In the genomic region with DNA sequence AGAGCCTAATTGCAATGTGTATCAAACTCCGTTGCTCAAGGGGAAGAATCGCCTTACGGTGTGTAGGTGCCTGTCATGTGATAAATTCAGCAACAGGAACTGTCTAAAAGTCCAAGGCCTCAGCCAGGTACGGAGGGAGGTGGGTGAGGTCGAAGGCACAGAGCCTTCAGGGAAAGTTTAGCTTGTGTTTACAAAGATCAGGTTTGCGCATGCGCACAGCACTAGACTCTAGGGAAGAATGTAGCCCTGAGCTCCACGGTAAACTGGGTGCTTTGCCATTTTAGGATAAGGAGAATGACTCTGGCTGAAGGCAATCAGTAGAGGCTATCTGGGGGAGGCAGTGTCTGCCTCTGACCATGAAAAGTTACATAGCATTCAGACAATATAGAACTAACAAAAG, we compare ENCODE assay signal across 19 mouse cellular contexts. TPM values are rescaled to one million over a fixed set of nuclear protein-coding genes. Genes with fewer than 3 reads are reported as not detected.
DNase-seq lines count a peak whose midpoint lies in the region; ATAC-seq and TF ChIP-seq lines count a peak whose summit lies in the region.
"Had no signal": no experiment of that assay in that cellular context is flagged by ENCODE, and none has a peak within 500 bp of the region (broad histone marks: within the 10 kb centered on the region; RNA-seq: fewer than 3 reads in every experiment).

No protein-coding gene starts in this region.

- no peak overlapping the region for H3K4me2 ChIP-seq in liver, embryonic 15.5 days
- H3K4me2 ChIP-seq in liver, embryonic 11.5 days, result no peak overlapping the region
- no peak overlapping the region for H3K4me2 ChIP-seq in intestine, embryonic 16.5 days (ENCODE audit: low read depth, low read length)
- H3K4me2 ChIP-seq in stomach, embryonic 15.5 days, result no peak overlapping the region
- H3K4me2 ChIP-seq in hindbrain, embryonic 14.5 days (replicated peaks), result no peak overlapping the region
- H3K4me2 ChIP-seq: embryonic facial prominence, embryonic 13.5 days; hindbrain, embryonic 12.5 days; midbrain, embryonic 13.5 days had no signal

- H3K27ac ChIP-seq in liver, embryonic 15.5 days (replicated peaks), result no peak overlapping the region
- no peak overlapping the region for H3K27ac ChIP-seq in liver, embryonic 11.5 days (ENCODE audit: low read depth, low read length)
- peak overlapping the region; percentile 70; the same call in 1 of the 2 replicates for H3K27ac ChIP-seq in ES-Bruce4 (ENCODE audit: insufficient read depth, low read length)
- H3K27ac ChIP-seq in intestine, embryonic 16.5 days (ENCODE audit: low read length), result no peak overlapping the region
- H3K27ac ChIP-seq in stomach, embryonic 15.5 days, result no peak overlapping the region
- H3K27ac ChIP-seq in hindbrain, embryonic 14.5 days, result no peak overlapping the region
- no peak overlapping the region for H3K27ac ChIP-seq in heart, embryonic 10.5 days
- H3K27ac ChIP-seq: embryonic facial prominence, embryonic 13.5 days; heart, adult 2 months; hindbrain, embryonic 12.5 days; kidney, postnatal 0 days; left cerebral cortex, adult 2 months; midbrain, embryonic 13.5 days had no signal

- no peak for DNase-seq in liver, embryonic 11.5 days (ENCODE audit: low spot score)
- DNase-seq in hindbrain, embryonic 14.5 days (ENCODE audit: low spot score), result no peak
- DNase-seq in heart, embryonic 10.5 days (ENCODE audit: low spot score), result no peak
- DNase-seq: adrenal gland, postnatal 36 days; cerebellum, adult 2 months; heart, adult 2 months; kidney, adult 11 months; thymus, postnatal 36 days had no signal

- H3K4me3 ChIP-seq in liver, embryonic 15.5 days (replicated peaks), result no peak overlapping the region
- no peak overlapping the region for H3K4me3 ChIP-seq in liver, embryonic 11.5 days (ENCODE audit: low read depth, low read length)
- no peak overlapping the region for H3K4me3 ChIP-seq in ES-Bruce4 (ENCODE audit: low read depth, low read length)
- no peak overlapping the region for H3K4me3 ChIP-seq in intestine, embryonic 16.5 days (ENCODE audit: low read length)
- H3K4me3 ChIP-seq in stomach, embryonic 15.5 days (replicated peaks), result no peak overlapping the region
- no peak overlapping the region for H3K4me3 ChIP-seq in hindbrain, embryonic 14.5 days (replicated peaks; ENCODE audit: low read length)
- H3K4me3 ChIP-seq in heart, embryonic 10.5 days, result no peak overlapping the region
- H3K4me3 ChIP-seq: embryonic facial prominence, embryonic 13.5 days; heart, adult 2 months; hindbrain, embryonic 12.5 days; left cerebral cortex, adult 2 months; midbrain, embryonic 13.5 days had no signal

- no peak for TF ChIP-seq CTCF in ES-Bruce4 (IDR thresholded peaks at IDR 0.05; ENCODE audit: low read depth, low read length)

- peak; percentile 69; the same call in 1 of the 2 replicates for TF ChIP-seq EP300 in ES-Bruce4 (IDR thresholded peaks at IDR 0.05; ENCODE audit: insufficient read depth, low read depth, low read length)

- WGBS in liver, embryonic 15.5 days (ENCODE audit: insufficient replicate concordance), result 67% methylated on average over 8 of the region's 8 CpGs
- WGBS in liver, embryonic 11.5 days, result 73% methylated on average over 8 of the region's 8 CpGs
- WGBS in intestine, embryonic 16.5 days, result 55% methylated on average over 8 of the region's 8 CpGs
- 60% methylated on average over 8 of the region's 8 CpGs for WGBS in stomach, embryonic 15.5 days
- 94% methylated on average over 8 of the region's 8 CpGs for WGBS in hindbrain, embryonic 14.5 days
- 82% methylated on average over 8 of the region's 8 CpGs for WGBS in heart, embryonic 10.5 days

- no peaks in the 10 kb centered on the region for H3K36me3 ChIP-seq in liver, embryonic 15.5 days (replicated peaks)
- H3K36me3 ChIP-seq in liver, embryonic 11.5 days (ENCODE audit: control insufficient read depth, insufficient read depth, low read length), result no peaks in the 10 kb centered on the region
- no peaks in the 10 kb centered on the region for H3K36me3 ChIP-seq in ES-Bruce4 (ENCODE audit: control insufficient read depth, insufficient read depth, low read length, poor library complexity, severe bottlenecking)
- no peaks in the 10 kb centered on the region for H3K36me3 ChIP-seq in intestine, embryonic 16.5 days (ENCODE audit: control insufficient read depth, insufficient read depth, low read length)
- H3K36me3 ChIP-seq in stomach, embryonic 15.5 days, result no peaks in the 10 kb centered on the region
- no peaks in the 10 kb centered on the region for H3K36me3 ChIP-seq in hindbrain, embryonic 14.5 days (replicated peaks; ENCODE audit: control insufficient read depth, insufficient read depth)
- H3K36me3 ChIP-seq in heart, embryonic 10.5 days, result no peaks in the 10 kb centered on the region
- H3K36me3 ChIP-seq: embryonic facial prominence, embryonic 13.5 days; hindbrain, embryonic 12.5 days; midbrain, embryonic 13.5 days had no signal

- no peak for TF ChIP-seq POLR2A in ES-Bruce4 (IDR thresholded peaks at IDR 0.05; ENCODE audit: insufficient read depth, low read length)

- H3K4me1 ChIP-seq in liver, embryonic 15.5 days (replicated peaks), result peaks cover 5% of the 10 kb centered on the region; the same call in 1 of the 2 replicates
- 0 out of 2 replicates have a peak, but pooled peaks cover 3% of the 10 kb centered on the region for H3K4me1 ChIP-seq in liver, embryonic 11.5 days (replicated peaks; ENCODE audit: control insufficient read depth, insufficient read depth, low read length)
- peaks cover 2% of the 10 kb centered on the region for H3K4me1 ChIP-seq in ES-Bruce4 (ENCODE audit: control insufficient read depth, insufficient read depth, low read length)
- peaks cover 6% of the 10 kb centered on the region; the same call in 1 of the 2 replicates for H3K4me1 ChIP-seq in intestine, embryonic 16.5 days (ENCODE audit: control insufficient read depth, insufficient read depth, low read length)
- no peaks in the 10 kb centered on the region for H3K4me1 ChIP-seq in stomach, embryonic 15.5 days
- H3K4me1 ChIP-seq in hindbrain, embryonic 14.5 days (replicated peaks; ENCODE audit: control insufficient read depth, insufficient read depth, low read length), result no peaks in the 10 kb centered on the region
- H3K4me1 ChIP-seq in heart, embryonic 10.5 days, result peaks cover 14% of the 10 kb centered on the region; the same call in 1 of the 2 replicates
- H3K4me1 ChIP-seq: hindbrain, embryonic 12.5 days had no signal

- ATAC-seq in liver, embryonic 15.5 days (ENCODE audit: insufficient read depth), result peak; percentile 25; the same call in 1 of the 2 replicates
- no peak for ATAC-seq in liver, embryonic 11.5 days (replicated peaks; ENCODE audit: low FRiP score)
- ATAC-seq in intestine, embryonic 16.5 days, result peak; percentile 90
- ATAC-seq in stomach, embryonic 15.5 days (ENCODE audit: insufficient read depth, low FRiP score, low read depth), result peak; percentile 53; the same call in 1 of the 2 replicates
- ATAC-seq in hindbrain, embryonic 14.5 days (ENCODE audit: low FRiP score), result no peak
- ATAC-seq in activated CD4-positive, CD25-positive, alpha-beta regulatory T cell, adult 4 months, result no peak
- ATAC-seq: forebrain, embryonic 16.5 days; midbrain, embryonic 13.5 days had no signal

- no peak overlapping the region for H3K9ac ChIP-seq in liver, embryonic 15.5 days
- no peak overlapping the region for H3K9ac ChIP-seq in liver, embryonic 11.5 days (ENCODE audit: low read depth, low read length)
- no peak overlapping the region for H3K9ac ChIP-seq in ES-Bruce4 (ENCODE audit: low read depth, poor library complexity, severe bottlenecking)
- H3K9ac ChIP-seq in intestine, embryonic 16.5 days (ENCODE audit: low read depth, low read length), result no peak overlapping the region
- H3K9ac ChIP-seq in stomach, embryonic 15.5 days, result no peak overlapping the region
- H3K9ac ChIP-seq in hindbrain, embryonic 14.5 days, result no peak overlapping the region
- H3K9ac ChIP-seq: embryonic facial prominence, embryonic 13.5 days; hindbrain, embryonic 12.5 days; midbrain, embryonic 13.5 days had no signal

- H3K27me3 ChIP-seq in liver, embryonic 15.5 days, result no peaks in the 10 kb centered on the region
- H3K27me3 ChIP-seq in liver, embryonic 11.5 days (replicated peaks; ENCODE audit: control insufficient read depth, insufficient read depth, low read length), result no peaks in the 10 kb centered on the region
- H3K27me3 ChIP-seq in ES-Bruce4 (ENCODE audit: control insufficient read depth, insufficient read depth, low read length, poor library complexity, severe bottlenecking), result no peaks in the 10 kb centered on the region
- no peaks in the 10 kb centered on the region for H3K27me3 ChIP-seq in intestine, embryonic 16.5 days (replicated peaks; ENCODE audit: control insufficient read depth, insufficient read depth, low read length)
- no peaks in the 10 kb centered on the region for H3K27me3 ChIP-seq in stomach, embryonic 15.5 days (replicated peaks)
- no peaks in the 10 kb centered on the region for H3K27me3 ChIP-seq in hindbrain, embryonic 14.5 days (ENCODE audit: control insufficient read depth, insufficient read depth, low read length)
- H3K27me3 ChIP-seq in heart, embryonic 10.5 days (ENCODE audit: insufficient read depth, poor library complexity, severe bottlenecking), result no peaks in the 10 kb centered on the region
- H3K27me3 ChIP-seq: embryonic facial prominence, embryonic 13.5 days; hindbrain, embryonic 12.5 days; midbrain, embryonic 13.5 days had no signal

- H3K9me3 ChIP-seq in liver, embryonic 15.5 days (replicated peaks), result no peaks in the 10 kb centered on the region
- no peaks in the 10 kb centered on the region for H3K9me3 ChIP-seq in liver, embryonic 11.5 days (ENCODE audit: control insufficient read depth, low read length)
- H3K9me3 ChIP-seq in ES-Bruce4 (replicated peaks; ENCODE audit: control insufficient read depth, insufficient read depth, low read length, poor library complexity, severe bottlenecking), result no peaks in the 10 kb centered on the region
- no peaks in the 10 kb centered on the region for H3K9me3 ChIP-seq in intestine, embryonic 16.5 days (ENCODE audit: control insufficient read depth, low read length)
- H3K9me3 ChIP-seq in stomach, embryonic 15.5 days, result no peaks in the 10 kb centered on the region
- H3K9me3 ChIP-seq in hindbrain, embryonic 14.5 days (ENCODE audit: control insufficient read depth, low read length), result no peaks in the 10 kb centered on the region
- H3K9me3 ChIP-seq in heart, embryonic 10.5 days, result no peaks in the 10 kb centered on the region
- H3K9me3 ChIP-seq: embryonic facial prominence, embryonic 13.5 days; hindbrain, embryonic 12.5 days; midbrain, embryonic 13.5 days had no signal

RNA-seq across cellular contexts. Expression of gene Frmd6, which starts 49.7 kb away (rescaled TPM):
- 3.1 and 3.7 TPM in 2 replicates for polyA plus RNA-seq in liver, embryonic 15.5 days (2015; fragmentation: Nextera tagmentation; extraction: Ambion mirVana)
- polyA plus RNA-seq in liver, embryonic 11.5 days (2014; fragmentation: Nextera tagmentation; extraction: Ambion mirVana), result 9.7 and 9.9 TPM in 2 replicates
- polyA plus RNA-seq in ES-Bruce4 (2011; ENCODE audit: insufficient read depth, insufficient read length, low read depth, missing spikeins), result 26.6 and 30.5 TPM in 2 replicates
- 11.1 and 11.2 TPM in 2 replicates for polyA plus RNA-seq in intestine, embryonic 16.5 days (2015; fragmentation: Nextera tagmentation; extraction: Ambion mirVana)
- 25.0 and 25.3 TPM in 2 replicates for polyA plus RNA-seq in stomach, embryonic 15.5 days (2015; fragmentation: Nextera tagmentation; extraction: Ambion mirVana)
- 9.5 and 10.6 TPM in 2 replicates for polyA plus RNA-seq in hindbrain, embryonic 14.5 days (2014; fragmentation: Nextera tagmentation; extraction: Ambion mirVana)
- 10 to 100 TPM; 14.2 to 19.3 TPM for polyA plus RNA-seq in activated CD4-positive, CD25-positive, alpha-beta regulatory T cell, adult 4 months (2017; shearing (Covaris generic))
- polyA plus RNA-seq in heart, embryonic 10.5 days (2016; fragmentation: Nextera tagmentation; extraction: Ambion mirVana), result 20.1 and 20.4 TPM in 2 replicates

Comparison
In these comparisons a context has a peak if more than half of its experiments do, and no peak if none do; other contexts are left out.
1. ATAC-seq: peak in liver, embryonic 15.5 days (single experiment), intestine, embryonic 16.5 days (single experiment) and stomach, embryonic 15.5 days (single experiment); none in liver, embryonic 11.5 days (single experiment), hindbrain, embryonic 14.5 days (single experiment) and activated CD4-positive, CD25-positive, alpha-beta regulatory T cell, adult 4 months (single experiment).